Mouse (Mus musculus): ENCODE results near the gene Taf3. TPM values are rescaled to one million over a fixed set of nuclear protein-coding genes. Genes with fewer than 3 reads are reported as not detected.

Taf3 gene
- polyA plus RNA-seq, 1 experiment from 2014 or later = 11.0 TPM

- H3K9me3 ChIP-seq = no peaks in the 10 kb centered on the region
- no peaks in the 10 kb centered on the region for H3K4me1 ChIP-seq
- no peaks in the 10 kb centered on the region for H3K36me3 ChIP-seq
- H3K9ac ChIP-seq = no peak overlapping the region
- 88% methylated on average over 3 of the region's 3 CpGs for WGBS
- H3K4me3 ChIP-seq (replicated peaks) = no peak overlapping the region
- no peak overlapping the region for H3K4me2 ChIP-seq
- H3K27ac ChIP-seq = no peak overlapping the region
- H3K27me3 ChIP-seq (replicated peaks) = no peaks in the 10 kb centered on the region
- no peak for ATAC-seq (ENCODE audit: insufficient read depth, low FRiP score, low read depth)
Measured at GRCm38 (mm10) chr2:9970579-9970978, 77.8 kb downstream of the Taf3 start.

- no peak overlapping the region for H3K4me2 ChIP-seq
- ATAC-seq (ENCODE audit: insufficient read depth, low FRiP score, low read depth) = no peak
- H3K27me3 ChIP-seq (replicated peaks) = no peaks in the 10 kb centered on the region
- 68% methylated on average over 4 of the region's 4 CpGs for WGBS
- no peak overlapping the region for H3K4me3 ChIP-seq (replicated peaks)
- no peaks in the 10 kb centered on the region for H3K36me3 ChIP-seq
- H3K9ac ChIP-seq = no peak overlapping the region
- no peaks in the 10 kb centered on the region for H3K4me1 ChIP-seq
- no peak overlapping the region for H3K27ac ChIP-seq
- no peaks in the 10 kb centered on the region for H3K9me3 ChIP-seq
Measured at GRCm38 (mm10) chr2:9970178-9970577, 78.2 kb downstream of the Taf3 start.

GRCm38 (mm10) chr2:9969734-9970133 lies 78.7 kb downstream of the Taf3 start:
- ATAC-seq (ENCODE audit: insufficient read depth, low FRiP score, low read depth) = no peak
- H3K27me3 ChIP-seq (replicated peaks) = no peaks in the 10 kb centered on the region
- no peak overlapping the region for H3K4me2 ChIP-seq
- no peak overlapping the region for H3K27ac ChIP-seq
- WGBS = 61% methylated on average over 5 of the region's 5 CpGs
- H3K9me3 ChIP-seq = no peaks in the 10 kb centered on the region
- no peak overlapping the region for H3K9ac ChIP-seq
- H3K4me1 ChIP-seq = no peaks in the 10 kb centered on the region
- no peaks in the 10 kb centered on the region for H3K36me3 ChIP-seq
- no peak overlapping the region for H3K4me3 ChIP-seq (replicated peaks)

- H3K27me3 ChIP-seq (replicated peaks) = no peaks in the 10 kb centered on the region
- no peaks in the 10 kb centered on the region for H3K4me1 ChIP-seq
- H3K36me3 ChIP-seq = no peaks in the 10 kb centered on the region
- H3K4me2 ChIP-seq = no peak overlapping the region
- H3K4me3 ChIP-seq (replicated peaks) = no peak overlapping the region
- WGBS = 13% methylated on average over 1 of the region's 1 CpGs
- no peak overlapping the region for H3K9ac ChIP-seq
- no peak overlapping the region for H3K27ac ChIP-seq
- ATAC-seq (ENCODE audit: insufficient read depth, low FRiP score, low read depth) = no peak
- H3K9me3 ChIP-seq = no peaks in the 10 kb centered on the region
Measured at GRCm38 (mm10) chr2:9966634-9967033, 81.8 kb downstream of the Taf3 start.

- Histone ChIP-seq H3K27ac (no peak overlapping the region), H3K4me3 (replicated peaks) (no peak overlapping the region), H3K9ac (no peak overlapping the region), H3K4me2 (no peak overlapping the region), H3K9me3 (no peaks in the 10 kb centered on the region), H3K4me1 (no peaks in the 10 kb centered on the region), H3K27me3 (replicated peaks) (no peaks in the 10 kb centered on the region), H3K36me3 (no peaks in the 10 kb centered on the region)
- WGBS = 72% methylated on average over 1 of the region's 1 CpGs
- ATAC-seq (ENCODE audit: insufficient read depth, low FRiP score, low read depth) = no peak
Measured at GRCm38 (mm10) chr2:9965608-9966007, 82.8 kb downstream of the Taf3 start.

GRCm38 (mm10) chr2:9962871-9963270 lies 85.5 kb downstream of the Taf3 start:
- H3K36me3 ChIP-seq = no peaks in the 10 kb centered on the region
- H3K4me1 ChIP-seq = no peaks in the 10 kb centered on the region
- no peak overlapping the region for H3K27ac ChIP-seq
- H3K27me3 ChIP-seq (replicated peaks) = no peaks in the 10 kb centered on the region
- H3K9me3 ChIP-seq = no peaks in the 10 kb centered on the region
- no peak for ATAC-seq (ENCODE audit: insufficient read depth, low FRiP score, low read depth)
- no peak overlapping the region for H3K4me3 ChIP-seq (replicated peaks)
- H3K9ac ChIP-seq = no peak overlapping the region
- H3K4me2 ChIP-seq = no peak overlapping the region

- 45% methylated on average over 3 of the region's 3 CpGs for WGBS
- H3K36me3 ChIP-seq = no peaks in the 10 kb centered on the region
- no peak overlapping the region for H3K9ac ChIP-seq
- H3K27ac ChIP-seq = no peak overlapping the region
- H3K4me1 ChIP-seq = no peaks in the 10 kb centered on the region
- no peak for ATAC-seq (ENCODE audit: insufficient read depth, low FRiP score, low read depth)
- no peaks in the 10 kb centered on the region for H3K9me3 ChIP-seq
- no peak overlapping the region for H3K4me2 ChIP-seq
- no peak overlapping the region for H3K4me3 ChIP-seq (replicated peaks)
- H3K27me3 ChIP-seq (replicated peaks) = no peaks in the 10 kb centered on the region
Measured at GRCm38 (mm10) chr2:9961708-9962107, 86.7 kb downstream of the Taf3 start.

GRCm38 (mm10) chr2:9958011-9958410 lies 90.4 kb downstream of the Taf3 start:
- H3K4me1 ChIP-seq = 0 out of 2 replicates have a peak, but pooled peaks cover 5% of the 10 kb centered on the region
- H3K27me3 ChIP-seq (replicated peaks) = no peaks in the 10 kb centered on the region
- H3K36me3 ChIP-seq = no peaks in the 10 kb centered on the region
- WGBS = 84% methylated on average over 6 of the region's 6 CpGs
- H3K27ac ChIP-seq = no peak overlapping the region
- ATAC-seq (ENCODE audit: insufficient read depth, low FRiP score, low read depth) = no peak
- H3K9me3 ChIP-seq = no peaks in the 10 kb centered on the region
- H3K4me3 ChIP-seq (replicated peaks) = no peak overlapping the region
- no peak overlapping the region for H3K4me2 ChIP-seq
- H3K9ac ChIP-seq = no peak overlapping the region

- no peak for ATAC-seq (ENCODE audit: insufficient read depth, low FRiP score, low read depth)
- Histone ChIP-seq H3K27ac (no peak overlapping the region), H3K4me2 (no peak overlapping the region), H3K4me3 (replicated peaks) (no peak overlapping the region), H3K4me1 (0 out of 2 replicates have a peak, but pooled peaks cover 5% of the 10 kb centered on the region), H3K36me3 (no peaks in the 10 kb centered on the region), H3K27me3 (replicated peaks) (no peaks in the 10 kb centered on the region), H3K9me3 (no peaks in the 10 kb centered on the region), H3K9ac (no peak overlapping the region)
- WGBS = 31% methylated on average over 2 of the region's 2 CpGs
Measured at GRCm38 (mm10) chr2:9956546-9956945, 91.8 kb downstream of the Taf3 start.

- Histone ChIP-seq H3K36me3 (no peaks in the 10 kb centered on the region), H3K9me3 (no peaks in the 10 kb centered on the region), H3K27me3 (replicated peaks) (no peaks in the 10 kb centered on the region), H3K4me2 (no peak overlapping the region), H3K4me3 (replicated peaks) (no peak overlapping the region), H3K9ac (no peak overlapping the region), H3K27ac (no peak overlapping the region; the same call in 1 of the 2 replicates), H3K4me1 (0 out of 2 replicates have a peak, but pooled peaks cover 5% of the 10 kb centered on the region)
- 64% methylated on average over 9 of the region's 9 CpGs for WGBS
- ATAC-seq (ENCODE audit: insufficient read depth, low FRiP score, low read depth) = no peak
Measured at GRCm38 (mm10) chr2:9955576-9956535, 92.5 kb downstream of the Taf3 start.

GRCm38 (mm10) chr2:9946739-9947138 lies 101.7 kb downstream of the Taf3 start:
- H3K4me3 ChIP-seq (replicated peaks) = no peak overlapping the region
- no peak overlapping the region for H3K27ac ChIP-seq
- ATAC-seq (ENCODE audit: insufficient read depth, low FRiP score, low read depth) = no peak
- H3K27me3 ChIP-seq (replicated peaks) = no peaks in the 10 kb centered on the region
- H3K4me1 ChIP-seq = no peaks in the 10 kb centered on the region
- 72% methylated on average over 3 of the region's 3 CpGs for WGBS
- no peaks in the 10 kb centered on the region for H3K9me3 ChIP-seq
- no peak overlapping the region for H3K9ac ChIP-seq
- H3K36me3 ChIP-seq = no peaks in the 10 kb centered on the region
- no peak overlapping the region for H3K4me2 ChIP-seq

- Histone ChIP-seq H3K9ac (no peak overlapping the region), H3K27me3 (replicated peaks) (no peaks in the 10 kb centered on the region), H3K4me1 (no peaks in the 10 kb centered on the region), H3K9me3 (no peaks in the 10 kb centered on the region), H3K36me3 (no peaks in the 10 kb centered on the region), H3K27ac (no peak overlapping the region), H3K4me2 (no peak overlapping the region), H3K4me3 (replicated peaks) (no peak overlapping the region)
- no peak for ATAC-seq (ENCODE audit: insufficient read depth, low FRiP score, low read depth)
- WGBS = 87% methylated on average over 4 of the region's 4 CpGs
Measured at GRCm38 (mm10) chr2:9945611-9946010, 102.8 kb downstream of the Taf3 start.

Measured in stomach, embryonic 15.5 days (tissue).